Mouse (Mus musculus) liver, embryonic 13.5 days (tissue): Measurements from ENCODE around the gene Trim44. TPM values are rescaled to one million over a fixed set of nuclear protein-coding genes. Genes with fewer than 3 reads are reported as not detected.

ENCODE experiments used
- ATAC-seq: fragments of 200-750 bp; cut with Nextera tagmentation; 2 replicates; pipeline ENCODE4 v1.8.0; 2017; ENCODE audit warnings: low read depth, mild to moderate bottlenecking, moderate number of reproducible peaks, moderate library complexity
- DNase-seq: peaks from one replicate; pipeline ENCODE4 v3.0.0; 2022
- H3K27ac ChIP-seq: fragments of 300-500 bp; sonication (generic); 2 replicates; pipeline ENCODE4 v1.5.1; 2015; ENCODE audit warnings: moderate library complexity, mild to moderate bottlenecking, inconsistent platforms
- H3K27me3 ChIP-seq: fragments of 300-500 bp; sonication (generic); 2 replicates; pipeline ENCODE4 v1.6.1; 2015; ENCODE audit warnings: mild to moderate bottlenecking, inconsistent platforms
- H3K36me3 ChIP-seq: fragments of 300-500 bp; sonication (generic); 2 replicates; pipeline ENCODE4 v1.6.1; 2015; ENCODE audit warnings: mild to moderate bottlenecking, inconsistent platforms
- H3K4me1 ChIP-seq: fragments of 300-500 bp; sonication (generic); replicated peaks from 2 replicates; pipeline ENCODE4 v1.6.1; 2015; ENCODE audit warnings: inconsistent platforms
- H3K4me2 ChIP-seq: fragments of 300-500 bp; sonication (generic); 2 replicates; pipeline ENCODE4 v1.6.1; 2015; ENCODE audit warnings: inconsistent platforms, mild to moderate bottlenecking, moderate library complexity
- H3K4me3 ChIP-seq: fragments of 300-500 bp; sonication (generic); replicated peaks from 2 replicates; pipeline ENCODE4 v1.5.1; 2015; ENCODE audit warnings: mild to moderate bottlenecking, inconsistent platforms
- H3K9ac ChIP-seq: fragments of 300-500 bp; sonication (generic); 2 replicates; pipeline ENCODE4 v1.6.1; 2015; ENCODE audit warnings: mild to moderate bottlenecking, inconsistent platforms
- H3K9me3 ChIP-seq: fragments of 300-500 bp; sonication (generic); replicated peaks from 2 replicates; pipeline ENCODE4 v1.6.1; 2016; ENCODE audit warnings: inconsistent platforms
- WGBS: fragments of 180-500 bp; shearing (Covaris S2); methylation state at CpG from one replicate; pipeline ENCODE4 v1.1.7; 2015; ENCODE audit not compliant: insufficient replicate concordance; 5-methylcytosine and 5-hydroxymethylcytosine counted together
- polyA plus RNA-seq: library from polyadenylated mRNA; unstranded; fragments of >200 nt; fragmentation: Nextera tagmentation; extraction: Ambion mirVana; gene quantifications from 2 replicates; pipeline ENCODE4 v1.2.1, GENCODE M21; 2015

The Trim44 gene
- polyA plus RNA-seq: 5.9 and 8.0 TPM in 2 replicates

- ATAC-seq (no peak), DNase-seq (no peak)
- Histone ChIP-seq H3K27ac (no peak within 1 kb of the TSS), H3K4me3 (no peak within 1 kb of the TSS), H3K4me2 (no peak within 1 kb of the TSS), H3K9me3 (no peaks in the 10 kb centered on the region), H3K36me3 (no peaks in the 10 kb centered on the region), H3K9ac (no peak within 1 kb of the TSS), H3K4me1 (0 out of 2 replicates have a peak, but pooled peaks cover 7% of the 10 kb centered on the region), H3K27me3 (no peaks in the 10 kb centered on the region)
- 52% methylated on average over 14 of the region's 14 CpGs for WGBS
Observed at GRCm38 (mm10) chr2:102407363-102408184, at the start of gene Trim44. Gene Trim44, minus strand, starts transcription at chr2:102407828.

GRCm38 (mm10) chr2:102455126-102455525 lies 47.5 kb upstream of the Trim44 start:
- 54% methylated on average over 1 of the region's 1 CpGs for WGBS

GRCm38 (mm10) chr2:102453447-102453846 lies 45.8 kb upstream of the Trim44 start:
- Histone ChIP-seq H3K4me3 (no peak overlapping the region), H3K36me3 (no peaks in the 10 kb centered on the region), H3K4me2 (no peak overlapping the region), H3K27me3 (peaks cover 61% of the 10 kb centered on the region), H3K9me3 (no peaks in the 10 kb centered on the region), H3K9ac (no peak overlapping the region), H3K4me1 (peaks cover 19% of the 10 kb centered on the region), H3K27ac (no peak overlapping the region)
- ATAC-seq (no peak), DNase-seq (no peak)
- 25% methylated on average over 3 of the region's 3 CpGs for WGBS

More at GRCm38 (mm10) chr2:102455126-102455525, 47.5 kb upstream of the Trim44 start:
- no peak overlapping the region for H3K4me2 ChIP-seq
- H3K27me3 ChIP-seq: peaks cover 46% of the 10 kb centered on the region
- no peak overlapping the region for H3K27ac ChIP-seq
- DNase-seq (no peak), ATAC-seq (no peak)
- H3K9ac ChIP-seq: no peak overlapping the region
- no peak overlapping the region for H3K4me3 ChIP-seq
- H3K9me3 ChIP-seq: no peaks in the 10 kb centered on the region
- peaks cover 11% of the 10 kb centered on the region for H3K4me1 ChIP-seq
- no peaks in the 10 kb centered on the region for H3K36me3 ChIP-seq

- ATAC-seq: peak; percentile 8; the same call in 1 of the 2 replicates
- Histone ChIP-seq H3K4me2 (peak within 1 kb of the TSS; percentile 71), H3K27ac (no peak within 1 kb of the TSS; the same call in 1 of the 2 replicates), H3K27me3 (peaks cover 68% of the 10 kb centered on the region), H3K4me1 (peaks cover 19% of the 10 kb centered on the region), H3K4me3 (peak within 1 kb of the TSS; percentile 59), H3K9me3 (no peaks in the 10 kb centered on the region), H3K36me3 (no peaks in the 10 kb centered on the region), H3K9ac (peak within 1 kb of the TSS; percentile 51)
- WGBS: under 1% methylated on average over 37 of the region's 49 CpGs
- no peak for DNase-seq
Observed at GRCm38 (mm10) chr2:102451671-102452549, 44.3 kb upstream of the Trim44 start, which contains the start of gene Fjx1. Gene Fjx1, minus strand, starts transcription at chr2:102452499.

- Histone ChIP-seq H3K4me1 (peaks cover 19% of the 10 kb centered on the region), H3K27ac (no peak overlapping the region; the same call in 1 of the 2 replicates), H3K9ac (peak overlapping the region; percentile 51), H3K4me2 (peak overlapping the region; percentile 71), H3K27me3 (peaks cover 64% of the 10 kb centered on the region), H3K4me3 (peak overlapping the region; percentile 59), H3K9me3 (no peaks in the 10 kb centered on the region), H3K36me3 (no peaks in the 10 kb centered on the region)
- ATAC-seq (peak; percentile 55), DNase-seq (peak; percentile 1)
- under 1% methylated on average over 104 of the region's 109 CpGs for WGBS
Observed at GRCm38 (mm10) chr2:102450761-102451670, 43.4 kb upstream of the Trim44 start.

GRCm38 (mm10) chr2:102450248-102450760 lies 42.7 kb upstream of the Trim44 start:
- no peak for ATAC-seq
- under 1% methylated on average over 43 of the region's 43 CpGs for WGBS
- peak overlapping the region; percentile 51; the same call in 1 of the 2 replicates for H3K9ac ChIP-seq

GRCm38 (mm10) chr2:102449630-102450247 lies 42.1 kb upstream of the Trim44 start:
- Histone ChIP-seq H3K9me3 (no peaks in the 10 kb centered on the region), H3K9ac (peak overlapping the region; percentile 51; the same call in 1 of the 2 replicates), H3K27me3 (peaks cover 64% of the 10 kb centered on the region), H3K4me3 (peak overlapping the region; percentile 59), H3K4me2 (peak overlapping the region; percentile 71), H3K36me3 (no peaks in the 10 kb centered on the region), H3K27ac (no peak overlapping the region), H3K4me1 (peaks cover 19% of the 10 kb centered on the region)
- WGBS: under 1% methylated on average over 17 of the region's 17 CpGs
- DNase-seq: no peak
- no peak for ATAC-seq

More at GRCm38 (mm10) chr2:102450248-102450760, 42.7 kb upstream of the Trim44 start:
- no peak overlapping the region for H3K27ac ChIP-seq
- peak overlapping the region; percentile 71 for H3K4me2 ChIP-seq
- peak overlapping the region; percentile 59 for H3K4me3 ChIP-seq
- H3K36me3 ChIP-seq: no peaks in the 10 kb centered on the region
- peaks cover 19% of the 10 kb centered on the region for H3K4me1 ChIP-seq
- DNase-seq: peak; percentile 0
- no peaks in the 10 kb centered on the region for H3K9me3 ChIP-seq
- peaks cover 64% of the 10 kb centered on the region for H3K27me3 ChIP-seq

GRCm38 (mm10) chr2:102449056-102449455 lies 41.4 kb upstream of the Trim44 start:
- WGBS: 25% methylated on average over 1 of the region's 1 CpGs
- peaks cover 19% of the 10 kb centered on the region for H3K4me1 ChIP-seq
- no peaks in the 10 kb centered on the region for H3K36me3 ChIP-seq
- H3K27me3 ChIP-seq: peaks cover 61% of the 10 kb centered on the region
- no peak for DNase-seq
- H3K9ac ChIP-seq: no peak overlapping the region
- ATAC-seq: no peak
- no peaks in the 10 kb centered on the region for H3K9me3 ChIP-seq
- no peak overlapping the region for H3K4me3 ChIP-seq
- no peak overlapping the region for H3K27ac ChIP-seq
- no peak overlapping the region for H3K4me2 ChIP-seq

- Histone ChIP-seq H3K27ac (no peak overlapping the region), H3K27me3 (peaks cover 52% of the 10 kb centered on the region), H3K4me1 (peaks cover 19% of the 10 kb centered on the region), H3K4me2 (no peak overlapping the region), H3K9ac (no peak overlapping the region), H3K9me3 (no peaks in the 10 kb centered on the region), H3K36me3 (no peaks in the 10 kb centered on the region), H3K4me3 (no peak overlapping the region)
- DNase-seq (no peak), ATAC-seq (no peak)
- 77% methylated on average over 7 of the region's 7 CpGs for WGBS
Observed at GRCm38 (mm10) chr2:102447831-102448230, 40.2 kb upstream of the Trim44 start.

GRCm38 (mm10) chr2:102446851-102447250 lies 39.2 kb upstream of the Trim44 start:
- ATAC-seq: no peak
- no peak overlapping the region for H3K4me2 ChIP-seq
- H3K4me3 ChIP-seq: no peak overlapping the region
- WGBS: 63% methylated on average over 4 of the region's 4 CpGs
- peaks cover 42% of the 10 kb centered on the region for H3K27me3 ChIP-seq
- H3K9ac ChIP-seq: no peak overlapping the region
- DNase-seq: no peak
- no peaks in the 10 kb centered on the region for H3K36me3 ChIP-seq
- no peak overlapping the region for H3K27ac ChIP-seq
- peaks cover 19% of the 10 kb centered on the region for H3K4me1 ChIP-seq
- no peaks in the 10 kb centered on the region for H3K9me3 ChIP-seq
